Mouse (Mus musculus) embryonic facial prominence, embryonic 11.5 days (tissue): Measurements from ENCODE around the gene Tspan5. TPM values are rescaled to one million over a fixed set of nuclear protein-coding genes. Genes with fewer than 3 reads are reported as not detected.
A peak's percentile ranks its signal among the peaks of the same experiment; 100 is the strongest.

ENCODE experiments used
- ATAC-seq: fragments of 200-750 bp; cut with Nextera tagmentation; replicated peaks from 2 replicates; pipeline ENCODE4 v1.8.0; 2017; ENCODE audit warnings: low read depth; ENCODE audit not compliant: insufficient number of reproducible peaks, low FRiP score, low TSS enrichment
- DNase-seq: peaks from one replicate; pipeline ENCODE4 v3.0.0-alpha.2; 2015; ENCODE audit warnings: low spot score
- H3K27ac ChIP-seq: fragments of 300-500 bp; sonication (generic); replicated peaks from 2 replicates; pipeline ENCODE4 v1.5.1; 2014; ENCODE audit warnings: mild to moderate bottlenecking, low read depth, low read length, control low read depth
- H3K27me3 ChIP-seq: fragments of 300-500 bp; sonication (generic); 2 replicates; pipeline ENCODE4 v1.6.1; 2014; ENCODE audit warnings: mild to moderate bottlenecking, low read length, moderate library complexity, mixed read lengths; ENCODE audit not compliant: control insufficient read depth, insufficient read depth
- H3K36me3 ChIP-seq: fragments of 300-500 bp; sonication (generic); replicated peaks from 2 replicates; pipeline ENCODE4 v1.6.1; 2014; ENCODE audit warnings: low read depth, mild to moderate bottlenecking, low read length, moderate library complexity, mixed read lengths; ENCODE audit not compliant: control insufficient read depth, insufficient read depth
- H3K4me1 ChIP-seq: fragments of 300-500 bp; sonication (generic); 2 replicates; pipeline ENCODE4 v1.6.1; 2014; ENCODE audit warnings: low read length, mixed read lengths; ENCODE audit not compliant: control insufficient read depth, insufficient read depth
- H3K4me2 ChIP-seq: fragments of 300-500 bp; sonication (generic); 2 replicates; pipeline ENCODE4 v1.6.1; 2014; ENCODE audit warnings: low read depth, mild to moderate bottlenecking, control low read depth, low read length, moderate library complexity
- H3K4me3 ChIP-seq: fragments of 300-500 bp; sonication (generic); 2 replicates; pipeline ENCODE4 v1.5.1; 2014; ENCODE audit warnings: low read depth, low read length, control low read depth
- H3K9ac ChIP-seq: fragments of 300-500 bp; sonication (generic); replicated peaks from 2 replicates; pipeline ENCODE4 v1.6.1; 2014; ENCODE audit warnings: mild to moderate bottlenecking, control low read depth, low read length
- H3K9me3 ChIP-seq: fragments of 300-500 bp; sonication (generic); replicated peaks from 2 replicates; pipeline ENCODE4 v1.6.1; 2016; ENCODE audit warnings: mild to moderate bottlenecking, low read length, inconsistent platforms, mixed read lengths; ENCODE audit not compliant: control insufficient read depth
- WGBS: fragments of 180-500 bp; shearing (Covaris S2); extraction: QIAGEN DNeasy Blood & Tissue Kit; methylation state at CpG from one replicate; pipeline ENCODE4 v1.1.7; 2014; 5-methylcytosine and 5-hydroxymethylcytosine counted together
- polyA plus RNA-seq: library from polyadenylated mRNA; unstranded; fragments of >200 nt; fragmentation: Nextera tagmentation; extraction: Ambion mirVana; gene quantifications from 2 replicates; pipeline ENCODE4 v1.2.1, GENCODE M21; 2014

Gene Tspan5
- polyA plus RNA-seq, 1 experiment from 2014 or later, result 34.4 TPM

- H3K4me1 ChIP-seq, result no peaks in the 10 kb centered on the region
- DNase-seq, result peak; percentile 38
- H3K9ac ChIP-seq, result no peak overlapping the region
- no peak overlapping the region for H3K4me2 ChIP-seq
- ATAC-seq, result no peak
- H3K27ac ChIP-seq, result no peak overlapping the region
- H3K4me3 ChIP-seq, result no peak overlapping the region
- no peaks in the 10 kb centered on the region for H3K9me3 ChIP-seq
- no peaks in the 10 kb centered on the region for H3K36me3 ChIP-seq
- 61% methylated on average over 6 of the region's 6 CpGs for whole genome bisulfite sequencing
- no peaks in the 10 kb centered on the region for H3K27me3 ChIP-seq
Observed at GRCm38 (mm10) chr3:138713141-138713540, 28.9 kb upstream of the Tspan5 start.

GRCm38 (mm10) chr3:138714788-138715187, 27.2 kb upstream of the Tspan5 start:
- ATAC-seq (no peak), DNase-seq (no peak)
- no peak overlapping the region for H3K4me3 ChIP-seq

GRCm38 (mm10) chr3:138715212-138715611, 26.8 kb upstream of the Tspan5 start:
- ATAC-seq (no peak), DNase-seq (no peak)
- 87% methylated on average over 4 of the region's 4 CpGs for WGBS
- H3K36me3 ChIP-seq, result no peaks in the 10 kb centered on the region
- no peak overlapping the region for H3K4me3 ChIP-seq
- no peaks in the 10 kb centered on the region for H3K9me3 ChIP-seq
- no peak overlapping the region for H3K9ac ChIP-seq
- H3K27me3 ChIP-seq, result no peaks in the 10 kb centered on the region
- H3K4me2 ChIP-seq, result no peak overlapping the region
- no peak overlapping the region for H3K27ac ChIP-seq
- no peaks in the 10 kb centered on the region for H3K4me1 ChIP-seq

More at GRCm38 (mm10) chr3:138714788-138715187, 27.2 kb upstream of the Tspan5 start:
- 60% methylated on average over 2 of the region's 2 CpGs for WGBS
- no peaks in the 10 kb centered on the region for H3K36me3 ChIP-seq
- no peak overlapping the region for H3K9ac ChIP-seq
- H3K4me1 ChIP-seq, result no peaks in the 10 kb centered on the region
- no peaks in the 10 kb centered on the region for H3K27me3 ChIP-seq
- H3K9me3 ChIP-seq, result no peaks in the 10 kb centered on the region
- H3K4me2 ChIP-seq, result no peak overlapping the region
- H3K27ac ChIP-seq, result no peak overlapping the region

DNA sequence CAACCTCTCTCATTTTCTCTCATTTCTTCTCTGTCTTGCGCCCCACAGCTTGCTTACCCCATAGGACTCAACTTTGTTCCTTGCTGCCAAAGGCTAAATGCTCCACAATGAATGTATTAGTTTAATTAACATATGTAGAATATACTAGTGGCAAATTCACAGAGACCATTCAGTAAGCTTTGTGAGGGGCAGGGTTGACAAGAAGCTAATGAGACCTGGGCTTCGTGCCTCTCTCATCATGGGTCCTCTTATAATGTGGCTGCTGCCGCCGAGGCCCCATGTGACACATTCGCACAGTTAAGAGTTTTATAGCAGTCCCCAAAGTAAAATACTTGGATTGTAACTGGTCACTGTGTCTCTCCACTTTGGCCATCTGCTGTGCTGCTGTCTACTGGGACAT, 25.0 kb upstream of the Tspan5 start:
- H3K36me3 ChIP-seq, result no peaks in the 10 kb centered on the region
- H3K9ac ChIP-seq, result no peak overlapping the region
- H3K27me3 ChIP-seq, result no peaks in the 10 kb centered on the region
- DNase-seq (no peak), ATAC-seq (no peak)
- H3K9me3 ChIP-seq, result no peaks in the 10 kb centered on the region
- H3K4me3 ChIP-seq, result no peak overlapping the region
- no peak overlapping the region for H3K4me2 ChIP-seq
- H3K27ac ChIP-seq, result no peak overlapping the region
- 88% methylated on average over 5 of the region's 5 CpGs for WGBS
- no peaks in the 10 kb centered on the region for H3K4me1 ChIP-seq

DNA sequence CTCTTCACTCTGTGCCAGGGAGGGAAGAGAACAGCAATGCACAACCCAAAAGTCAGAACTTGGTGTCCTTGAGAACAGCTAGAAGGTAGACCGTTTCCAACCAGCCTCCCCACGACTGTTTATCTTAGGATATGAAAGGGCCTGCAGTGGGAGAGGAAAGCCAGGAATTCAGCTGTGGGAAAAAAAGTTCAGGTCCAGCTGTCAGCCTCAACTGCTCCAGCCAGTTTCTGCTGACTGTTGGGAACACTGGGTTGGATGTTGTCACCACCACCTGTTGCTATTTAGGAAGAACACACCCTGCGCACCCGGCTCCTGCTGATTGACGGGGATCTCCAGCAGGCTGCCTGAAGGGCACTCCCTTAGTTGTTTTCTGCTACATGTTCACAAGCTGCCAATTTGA, 19.8 kb upstream of the Tspan5 start:
- no peak for ATAC-seq
- WGBS, result 87% methylated on average over 5 of the region's 5 CpGs
- no peaks in the 10 kb centered on the region for H3K4me1 ChIP-seq

DNA sequence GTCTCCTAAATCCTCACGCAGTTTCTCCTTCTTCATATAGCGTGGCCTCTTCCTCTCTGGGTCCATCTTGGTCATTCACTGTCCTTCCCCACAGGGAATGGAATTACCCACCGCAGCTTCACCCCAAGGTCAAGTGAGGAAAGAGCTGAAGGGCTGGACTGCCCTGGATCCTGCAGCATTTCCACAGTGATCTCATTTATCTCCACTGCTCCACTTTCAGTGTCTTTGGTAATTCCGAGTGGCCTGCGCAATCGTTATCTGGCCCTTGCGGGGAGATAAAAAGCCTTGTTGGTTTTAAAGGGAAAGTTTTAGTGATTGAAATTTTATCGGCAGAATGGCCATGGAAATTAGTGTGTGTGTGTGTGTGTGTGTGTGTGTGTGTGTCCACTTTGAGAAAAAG, 14.4 kb upstream of the Tspan5 start:
- H3K27ac ChIP-seq, result no peak overlapping the region
- H3K9me3 ChIP-seq, result no peaks in the 10 kb centered on the region
- no peak overlapping the region for H3K4me3 ChIP-seq
- no peak overlapping the region for H3K9ac ChIP-seq
- ATAC-seq, result no peak
- 86% methylated on average over 8 of the region's 8 CpGs for WGBS
- no peaks in the 10 kb centered on the region for H3K36me3 ChIP-seq
- H3K4me2 ChIP-seq, result no peak overlapping the region
- no peaks in the 10 kb centered on the region for H3K27me3 ChIP-seq
- H3K4me1 ChIP-seq, result no peaks in the 10 kb centered on the region
- DNase-seq, result no peak

More for the DNA sequence above, 19.8 kb upstream of the Tspan5 start:
- Histone ChIP-seq H3K9me3 (no peaks in the 10 kb centered on the region), H3K4me2 (no peak overlapping the region), H3K36me3 (no peaks in the 10 kb centered on the region), H3K27me3 (no peaks in the 10 kb centered on the region), H3K9ac (no peak overlapping the region), H3K27ac (no peak overlapping the region), H3K4me3 (no peak overlapping the region)
- no peak for DNase-seq

DNA sequence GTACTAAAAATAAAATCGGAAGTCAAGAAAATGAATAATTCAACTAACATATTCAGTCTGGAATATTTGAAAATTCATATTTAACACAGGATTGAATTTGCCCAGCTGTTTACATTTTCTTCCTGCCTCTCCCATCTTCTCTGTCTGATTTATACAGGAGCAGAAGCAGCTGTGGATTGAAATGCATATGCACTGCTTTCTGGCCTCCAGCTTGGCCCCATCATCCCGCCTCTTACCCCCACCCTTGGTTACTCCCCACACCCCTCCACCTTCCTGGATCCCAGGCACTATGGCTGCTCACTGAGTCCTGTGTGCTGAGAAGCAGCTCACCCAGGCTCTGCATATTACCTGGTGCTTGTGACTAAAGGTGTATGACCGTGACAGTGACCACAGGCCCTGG, 13.2 kb upstream of the Tspan5 start:
- Histone ChIP-seq H3K9me3 (no peaks in the 10 kb centered on the region), H3K4me1 (no peaks in the 10 kb centered on the region), H3K27ac (no peak overlapping the region), H3K36me3 (no peaks in the 10 kb centered on the region), H3K9ac (no peak overlapping the region), H3K4me3 (no peak overlapping the region), H3K4me2 (no peak overlapping the region), H3K27me3 (no peaks in the 10 kb centered on the region)
- 83% methylated on average over 3 of the region's 3 CpGs for WGBS
- ATAC-seq, result no peak
- DNase-seq, result no peak

- Histone ChIP-seq H3K9me3 (no peaks in the 10 kb centered on the region), H3K4me2 (no peak overlapping the region), H3K27ac (no peak overlapping the region), H3K27me3 (no peaks in the 10 kb centered on the region), H3K4me3 (no peak overlapping the region), H3K36me3 (no peaks in the 10 kb centered on the region), H3K9ac (no peak overlapping the region), H3K4me1 (no peaks in the 10 kb centered on the region)
- WGBS, result 59% methylated on average over 3 of the region's 3 CpGs
- no peak for ATAC-seq
- no peak for DNase-seq
Observed at GRCm38 (mm10) chr3:138730812-138731211, 11.2 kb upstream of the Tspan5 start.
